Mouse (Mus musculus) cerebellum, adult 2 months (tissue): ENCODE data around the gene Rnf34.

ENCODE experiments used
- CTCF ChIP-seq: fragments of 200-500 bp; IDR thresholded peaks from 2 replicates; pipeline ENCODE4 v1.5.1; 2011; ENCODE audit warnings: low read depth, mild to moderate bottlenecking, control low read depth, low read length, moderate library complexity, borderline replicate concordance; ENCODE audit not compliant: insufficient read depth
- POLR2A ChIP-seq: fragments of 200-500 bp; IDR thresholded peaks from 2 replicates; pipeline ENCODE4 v1.6.1; 2011; ENCODE audit warnings: low read length, control low read depth, borderline replicate concordance; ENCODE audit not compliant: insufficient read depth

DNA sequence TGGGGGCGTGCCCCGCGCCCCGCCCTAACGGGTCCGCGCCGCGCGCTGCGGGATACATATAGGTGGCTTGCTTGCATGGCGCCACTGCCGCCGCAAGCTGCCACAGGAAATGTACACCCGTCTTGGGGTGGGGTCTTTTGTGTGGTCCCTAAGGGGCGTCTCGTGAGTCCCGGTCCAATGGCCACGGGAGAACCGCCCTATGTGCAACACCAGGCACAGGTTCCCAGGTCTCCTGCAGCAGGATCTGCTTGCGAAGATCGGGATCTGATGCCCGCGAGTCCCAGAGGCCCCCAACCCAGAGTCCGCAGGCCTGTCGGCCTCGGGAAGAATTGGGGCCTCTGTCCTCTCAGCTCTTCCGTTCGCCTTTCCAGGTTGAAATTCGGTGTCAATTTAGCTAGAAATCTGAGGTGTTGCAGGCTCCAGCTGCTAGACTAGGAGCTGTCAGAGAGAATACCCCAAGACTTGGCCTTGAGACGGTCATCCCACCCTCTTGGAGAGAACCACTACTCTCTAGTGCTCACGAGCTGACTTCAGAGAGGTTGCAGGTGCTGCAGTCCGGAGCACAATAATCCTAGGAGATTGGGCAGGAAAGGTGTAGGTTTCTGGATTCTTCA is 50.8 kb downstream of the Rnf34 start:
- TF ChIP-seq CTCF (no peak), POLR2A (no peak)
